In the genomic region with DNA sequence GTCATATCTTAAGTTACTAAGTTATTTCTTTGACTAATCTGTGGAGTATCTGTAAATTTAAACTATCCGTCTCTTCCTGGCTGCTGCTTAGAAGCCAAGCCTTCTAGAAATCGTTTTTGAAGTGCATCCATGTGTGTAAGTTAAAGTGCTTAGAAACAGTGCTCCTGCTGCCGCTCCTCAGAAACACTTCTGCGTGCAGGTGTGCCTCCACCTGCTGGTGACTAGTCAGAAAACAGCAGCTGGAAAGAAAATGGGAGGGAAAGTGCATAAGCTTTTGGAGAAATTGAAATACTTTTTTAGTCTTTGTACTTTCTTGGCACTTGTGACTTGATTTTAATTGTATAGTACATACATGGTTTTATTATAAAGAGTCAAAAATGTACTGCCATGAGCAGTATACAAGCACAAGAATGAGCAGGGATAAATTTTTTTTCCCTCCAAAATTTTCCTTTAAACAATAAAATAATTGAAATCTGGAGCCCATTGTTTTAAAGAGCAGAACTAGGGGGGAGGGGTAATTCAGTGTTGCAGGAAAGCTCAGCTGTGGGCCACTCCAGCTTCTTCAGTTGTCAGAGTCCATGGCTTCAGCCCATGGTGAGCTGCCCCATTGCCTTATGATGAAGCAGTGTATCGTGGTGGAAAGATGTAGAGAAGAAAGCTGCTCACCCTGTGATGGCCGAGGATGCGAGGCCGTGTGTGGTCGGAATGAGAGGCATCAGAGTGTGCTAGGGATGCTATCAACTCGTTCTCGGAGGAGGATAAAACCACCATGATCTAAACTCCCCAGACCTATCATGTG, we compare ENCODE assay signal across 8 mouse cellular contexts. TPM values are rescaled to one million over a fixed set of nuclear protein-coding genes. Genes with fewer than 3 reads are reported as not detected.
A peak's percentile ranks its signal among the peaks of the same experiment; 100 is the strongest.
DNase-seq lines count a peak whose midpoint lies in the region; ATAC-seq and TF ChIP-seq lines count a peak whose summit lies in the region.

No protein-coding gene starts in this region.

- TF ChIP-seq POLR2A in olfactory bulb, adult 2 months (IDR thresholded peaks at IDR 0.05; ENCODE audit: insufficient read depth, low read depth, low read length): no peak

- no peaks in the 10 kb centered on the region for H3K27me3 ChIP-seq in forebrain, embryonic 13.5 days
- H3K27me3 ChIP-seq in forebrain, embryonic 12.5 days: no peaks in the 10 kb centered on the region
- no peaks in the 10 kb centered on the region for H3K27me3 ChIP-seq in midbrain, embryonic 14.5 days (ENCODE audit: control insufficient read depth, insufficient read depth, low read length)
- no peaks in the 10 kb centered on the region for H3K27me3 ChIP-seq in midbrain, embryonic 16.5 days (ENCODE audit: control insufficient read depth, insufficient read depth, low read depth, low read length)

- ATAC-seq in forebrain, embryonic 13.5 days: 0 out of 2 replicates have a peak, but pooled peaks have one; percentile 14
- no peak for ATAC-seq in forebrain, embryonic 12.5 days (ENCODE audit: low FRiP score)
- ATAC-seq in midbrain, embryonic 14.5 days (ENCODE audit: low FRiP score, low TSS enrichment): no peak
- no peak for ATAC-seq in midbrain, embryonic 16.5 days
- peak; percentile 63; the same call in 1 of the 2 replicates for ATAC-seq in common myeloid progenitor, adult 5-6 weeks (replicated peaks; ENCODE audit: low read depth, poor library complexity, severe bottlenecking)
- ATAC-seq in monocyte, adult 5-6 weeks (replicated peaks; ENCODE audit: insufficient number of reproducible peaks, low FRiP score, low TSS enrichment, poor library complexity, severe bottlenecking): no peak

- no peaks in the 10 kb centered on the region; the same call in 1 of the 2 replicates for H3K4me1 ChIP-seq in forebrain, embryonic 13.5 days
- H3K4me1 ChIP-seq in forebrain, embryonic 12.5 days: no peaks in the 10 kb centered on the region
- no peaks in the 10 kb centered on the region for H3K4me1 ChIP-seq in midbrain, embryonic 14.5 days (ENCODE audit: control insufficient read depth, insufficient read depth, low read length)
- H3K4me1 ChIP-seq in midbrain, embryonic 16.5 days (ENCODE audit: control insufficient read depth, insufficient read depth, low read length): no peaks in the 10 kb centered on the region
- no peaks in the 10 kb centered on the region for H3K4me1 ChIP-seq in olfactory bulb, adult 2 months (ENCODE audit: control insufficient read depth, insufficient read depth, low read length)

- no peak overlapping the region for H3K9ac ChIP-seq in forebrain, embryonic 13.5 days
- H3K9ac ChIP-seq in forebrain, embryonic 12.5 days: no peak overlapping the region
- no peak overlapping the region for H3K9ac ChIP-seq in midbrain, embryonic 14.5 days (replicated peaks; ENCODE audit: low read length)
- H3K9ac ChIP-seq in midbrain, embryonic 16.5 days (ENCODE audit: low read depth, low read length): no peak overlapping the region

- no peak overlapping the region for H3K4me2 ChIP-seq in forebrain, embryonic 13.5 days
- no peak overlapping the region for H3K4me2 ChIP-seq in forebrain, embryonic 12.5 days
- no peak overlapping the region for H3K4me2 ChIP-seq in midbrain, embryonic 14.5 days (ENCODE audit: low read length)
- no peak overlapping the region for H3K4me2 ChIP-seq in midbrain, embryonic 16.5 days (ENCODE audit: low read length)

- TF ChIP-seq CTCF in olfactory bulb, adult 2 months (IDR thresholded peaks at IDR 0.05; ENCODE audit: insufficient read depth, low read depth, low read length): 0 out of 2 replicates have a peak, but pooled peaks have one; percentile 25

- peaks cover 14% of the 10 kb centered on the region for H3K36me3 ChIP-seq in forebrain, embryonic 13.5 days (ENCODE audit: poor library complexity, severe bottlenecking)
- peaks cover 11% of the 10 kb centered on the region for H3K36me3 ChIP-seq in forebrain, embryonic 12.5 days (replicated peaks)
- H3K36me3 ChIP-seq in midbrain, embryonic 14.5 days (ENCODE audit: control insufficient read depth, insufficient read depth, low read length): peaks cover 12% of the 10 kb centered on the region
- H3K36me3 ChIP-seq in midbrain, embryonic 16.5 days (ENCODE audit: control insufficient read depth, insufficient read depth, low read length): no peaks in the 10 kb centered on the region

- peak; percentile 37 for DNase-seq in midbrain, embryonic 14.5 days
- DNase-seq in left cerebral cortex, adult 11 months (ENCODE audit: low spot score): no peak

- no peaks in the 10 kb centered on the region for H3K9me3 ChIP-seq in forebrain, embryonic 13.5 days (replicated peaks)
- H3K9me3 ChIP-seq in forebrain, embryonic 12.5 days: no peaks in the 10 kb centered on the region
- H3K9me3 ChIP-seq in midbrain, embryonic 14.5 days (ENCODE audit: control insufficient read depth, low read length): no peaks in the 10 kb centered on the region
- H3K9me3 ChIP-seq in midbrain, embryonic 16.5 days (replicated peaks; ENCODE audit: control insufficient read depth, low read length, poor library complexity, severe bottlenecking): no peaks in the 10 kb centered on the region

- no peak overlapping the region for H3K4me3 ChIP-seq in forebrain, embryonic 13.5 days
- H3K4me3 ChIP-seq in forebrain, embryonic 12.5 days (replicated peaks): no peak overlapping the region
- no peak overlapping the region for H3K4me3 ChIP-seq in midbrain, embryonic 14.5 days (replicated peaks; ENCODE audit: low read depth, low read length)
- H3K4me3 ChIP-seq in midbrain, embryonic 16.5 days (ENCODE audit: low read depth, low read length): no peak overlapping the region
- H3K4me3 ChIP-seq in olfactory bulb, adult 2 months (ENCODE audit: insufficient read depth, low read depth, low read length): no peak overlapping the region

- no peak overlapping the region for H3K27ac ChIP-seq in forebrain, embryonic 13.5 days
- H3K27ac ChIP-seq in forebrain, embryonic 12.5 days: no peak overlapping the region
- no peak overlapping the region for H3K27ac ChIP-seq in midbrain, embryonic 14.5 days (replicated peaks; ENCODE audit: low read depth, low read length)
- no peak overlapping the region for H3K27ac ChIP-seq in midbrain, embryonic 16.5 days (ENCODE audit: low read length)
- H3K27ac ChIP-seq in olfactory bulb, adult 2 months (ENCODE audit: insufficient read depth, low read depth, low read length): no peak overlapping the region

- WGBS in forebrain, embryonic 13.5 days: 67% methylated on average over 11 of the region's 11 CpGs
- WGBS in forebrain, embryonic 12.5 days: 72% methylated on average over 11 of the region's 11 CpGs
- WGBS in midbrain, embryonic 14.5 days: 76% methylated on average over 11 of the region's 11 CpGs
- 76% methylated on average over 11 of the region's 11 CpGs for WGBS in midbrain, embryonic 16.5 days
- 75% methylated on average over 11 of the region's 11 CpGs for WGBS in olfactory bulb, adult 2 months

RNA-seq across cellular contexts. Expression of a gene that starts 53.0 kb away (rescaled TPM):
- 60.6 and 62.9 TPM in 2 replicates for polyA plus RNA-seq in forebrain, embryonic 13.5 days (2015; fragmentation: Nextera tagmentation; extraction: Ambion mirVana)
- polyA plus RNA-seq in forebrain, embryonic 12.5 days (2016; fragmentation: Nextera tagmentation; extraction: Ambion mirVana): 58.1 and 64.6 TPM in 2 replicates
- 60.2 and 61.6 TPM in 2 replicates for polyA plus RNA-seq in midbrain, embryonic 14.5 days (2014; fragmentation: Nextera tagmentation; extraction: Ambion mirVana)
- polyA plus RNA-seq in midbrain, embryonic 16.5 days (2015; fragmentation: Nextera tagmentation; extraction: Ambion mirVana): 55.8 and 55.9 TPM in 2 replicates
- 42.8 and 48.1 TPM in 2 replicates for total RNA-seq in common myeloid progenitor, adult 5-6 weeks (2017)
- not detected in 2 replicates for polyA plus RNA-seq in olfactory bulb, adult 2 months (2012; ENCODE audit: insufficient read depth, insufficient read length, low replicate concordance, missing spikeins)
- total RNA-seq in monocyte, adult 5-6 weeks (2017): 17.7 to 27.2 TPM (median 21.5 TPM) in 3 replicates

RNA-seq across cellular contexts. Expression of a gene that starts 53.2 kb away (rescaled TPM):
- polyA plus RNA-seq in forebrain, embryonic 13.5 days (2015; fragmentation: Nextera tagmentation; extraction: Ambion mirVana): 16.5 TPM in 2 replicates
- polyA plus RNA-seq in forebrain, embryonic 12.5 days (2016; fragmentation: Nextera tagmentation; extraction: Ambion mirVana): 18.2 and 18.5 TPM in 2 replicates
- polyA plus RNA-seq in midbrain, embryonic 14.5 days (2014; fragmentation: Nextera tagmentation; extraction: Ambion mirVana): 17.5 and 20.0 TPM in 2 replicates
- 17.8 and 18.0 TPM in 2 replicates for polyA plus RNA-seq in midbrain, embryonic 16.5 days (2015; fragmentation: Nextera tagmentation; extraction: Ambion mirVana)
- 8.8 and 9.6 TPM in 2 replicates for total RNA-seq in common myeloid progenitor, adult 5-6 weeks (2017)
- not detected in 2 replicates for polyA plus RNA-seq in olfactory bulb, adult 2 months (2012; ENCODE audit: insufficient read depth, insufficient read length, low replicate concordance, missing spikeins)
- total RNA-seq in monocyte, adult 5-6 weeks (2017): 0.95 to 8.0 TPM (median 4.7 TPM) in 3 replicates

Comparison
In these comparisons a context has a peak if more than half of its experiments do, and no peak if none do; other contexts are left out.
1. ATAC-seq: peak in forebrain, embryonic 13.5 days (single experiment) and common myeloid progenitor, adult 5-6 weeks (single experiment); none in forebrain, embryonic 12.5 days (single experiment), midbrain, embryonic 14.5 days (single experiment), midbrain, embryonic 16.5 days (single experiment) and monocyte, adult 5-6 weeks (single experiment).
2. RNA of a gene that starts 53.0 kb away (polyA plus RNA-seq): 60.6 to 62.9 TPM in forebrain, embryonic 13.5 days, 60.2 to 61.6 TPM in midbrain, embryonic 14.5 days, 58.1 to 64.6 TPM in forebrain, embryonic 12.5 days and 55.8 to 55.9 TPM in midbrain, embryonic 16.5 days; not detected in olfactory bulb, adult 2 months; every median in the first group is over 10 times any median in the second.